Mouse (Mus musculus) kidney, adult 18-20 months (tissue): Measurements from ENCODE around the gene Mrps6.
A peak's percentile ranks its signal among the peaks of the same experiment; 100 is the strongest.
"Not testable (repeated sequence)": the region's sequence is repeated elsewhere in the genome, so short reads cannot be mapped to it uniquely, and the experiment has no call there.

ENCODE experiments used
- DNase-seq: peaks from one replicate; pipeline ENCODE4 v3.0.0; 2021

The Mrps6 gene

GRCm38 (mm10) chr16:92064801-92065200 lies 6.7 kb downstream of the Mrps6 start:
- DNase-seq, result no peak

GRCm38 (mm10) chr16:92070338-92070737 lies 12.3 kb downstream of the Mrps6 start:
- no peak for DNase-seq

DNA sequence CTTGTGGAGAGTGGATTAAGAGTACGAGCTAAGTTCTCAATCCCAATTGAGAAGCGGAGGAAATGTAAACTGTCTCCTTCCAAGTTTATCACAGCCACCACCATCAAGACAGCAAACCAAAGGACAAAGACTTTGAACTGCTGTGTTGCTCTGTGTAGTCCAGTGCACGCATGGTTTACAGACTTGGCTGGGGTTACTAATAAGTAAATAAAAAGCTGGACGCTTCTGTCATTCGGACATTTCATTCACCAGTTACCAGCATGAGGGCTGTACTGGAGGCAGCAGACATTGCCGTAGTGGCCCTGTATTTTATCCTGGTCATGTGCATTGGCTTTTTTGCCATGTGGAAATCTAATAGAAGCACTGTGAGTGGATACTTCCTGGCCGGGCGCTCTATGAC lies 18.7 kb downstream of the Mrps6 start:
- DNase-seq, result no peak

GRCm38 (mm10) chr16:92083771-92084453 lies 25.8 kb downstream of the Mrps6 start:
- DNase-seq, result peak; percentile 6

GRCm38 (mm10) chr16:92089225-92089624 lies 31.2 kb downstream of the Mrps6 start:
- DNase-seq, result no peak

GRCm38 (mm10) chr16:92091876-92092275 lies 33.8 kb downstream of the Mrps6 start:
- no peak for DNase-seq

DNA sequence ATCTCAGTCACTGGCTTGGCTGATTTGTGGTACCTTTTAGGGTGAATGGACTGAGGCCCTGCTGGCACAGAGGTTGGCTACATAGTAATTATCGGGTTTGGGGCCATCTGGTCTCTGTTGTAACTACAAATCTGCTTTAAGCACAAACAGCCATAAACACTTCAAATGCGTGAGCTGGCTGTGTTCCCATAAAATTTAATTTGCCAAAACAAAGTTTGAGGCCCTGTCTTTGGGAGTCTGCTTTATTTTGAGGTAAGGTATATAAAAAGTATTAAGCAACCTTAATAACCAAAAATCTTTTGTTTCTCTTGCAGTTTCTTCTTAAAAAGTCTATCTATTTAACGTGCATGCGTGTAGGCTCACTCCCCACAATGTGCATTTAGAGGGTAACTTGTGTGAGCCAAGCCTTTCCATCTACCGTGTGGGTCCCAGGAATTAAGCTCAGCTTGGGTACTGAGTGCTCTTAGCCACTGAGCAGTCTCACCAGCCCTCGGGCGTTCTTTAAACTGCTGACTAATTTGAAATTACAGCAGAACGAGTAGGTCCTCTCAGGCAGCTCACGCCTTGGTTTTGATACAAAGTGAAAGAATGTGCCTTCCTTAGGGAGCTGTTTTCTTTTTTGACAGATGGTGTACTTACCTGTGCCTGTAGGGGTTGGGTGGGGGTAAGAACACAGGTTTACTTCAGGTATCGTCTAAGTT lies 40.4 kb downstream of the Mrps6 start:
- peak; percentile 21 for DNase-seq

- peak; percentile 3 for DNase-seq
Measured at GRCm38 (mm10) chr16:92099598-92099997, 41.5 kb downstream of the Mrps6 start.

DNA sequence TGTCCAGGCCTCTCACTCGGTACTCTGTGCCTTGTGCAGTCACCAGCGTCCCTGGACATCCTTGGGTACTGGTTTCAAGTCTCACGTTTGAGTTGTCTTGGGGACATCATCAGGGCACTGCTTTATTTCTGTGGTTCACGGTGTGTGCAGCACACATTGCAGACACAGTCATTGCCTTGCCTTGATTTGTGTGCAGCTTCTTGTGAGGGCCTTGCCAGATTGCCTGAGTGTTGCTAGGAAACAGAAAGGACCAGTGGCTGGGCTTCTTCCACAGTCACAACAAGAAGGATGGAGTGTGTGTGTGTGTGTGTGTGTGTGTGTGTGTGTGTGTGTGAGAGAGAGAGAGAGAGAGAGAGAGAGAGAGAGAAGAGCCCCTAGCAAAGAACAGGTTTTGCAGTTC lies 42.0 kb downstream of the Mrps6 start:
- DNase-seq, result no peak

- DNase-seq, result no peak
Measured at GRCm38 (mm10) chr16:92102115-92102514, 44.0 kb downstream of the Mrps6 start.

DNA sequence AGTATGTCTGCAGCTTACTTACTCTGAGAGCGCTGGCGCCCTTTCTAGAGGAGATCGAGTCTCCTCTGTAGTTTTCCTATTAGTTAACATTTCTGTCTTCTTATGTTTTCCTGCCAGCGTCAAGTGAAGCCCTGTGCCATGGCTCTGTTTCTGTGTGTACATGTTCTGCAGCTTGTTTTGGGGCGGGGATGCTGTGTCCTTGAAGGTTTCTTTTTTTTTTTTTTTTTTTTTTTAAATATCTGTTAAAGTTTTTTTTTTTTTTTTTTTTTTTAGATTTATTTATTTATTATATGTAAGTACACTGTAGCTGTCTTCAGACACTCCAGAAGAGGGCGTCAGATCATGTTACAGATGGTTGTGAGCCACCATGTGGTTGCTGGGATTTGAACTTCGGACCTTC lies 44.9 kb downstream of the Mrps6 start:
- DNase-seq, result not testable (repeated sequence)

- peak; percentile 51 for DNase-seq
Measured at GRCm38 (mm10) chr16:92103572-92104331, 45.7 kb downstream of the Mrps6 start.

- no peak for DNase-seq
Measured at GRCm38 (mm10) chr16:92104332-92104590, 46.2 kb downstream of the Mrps6 start.

DNA sequence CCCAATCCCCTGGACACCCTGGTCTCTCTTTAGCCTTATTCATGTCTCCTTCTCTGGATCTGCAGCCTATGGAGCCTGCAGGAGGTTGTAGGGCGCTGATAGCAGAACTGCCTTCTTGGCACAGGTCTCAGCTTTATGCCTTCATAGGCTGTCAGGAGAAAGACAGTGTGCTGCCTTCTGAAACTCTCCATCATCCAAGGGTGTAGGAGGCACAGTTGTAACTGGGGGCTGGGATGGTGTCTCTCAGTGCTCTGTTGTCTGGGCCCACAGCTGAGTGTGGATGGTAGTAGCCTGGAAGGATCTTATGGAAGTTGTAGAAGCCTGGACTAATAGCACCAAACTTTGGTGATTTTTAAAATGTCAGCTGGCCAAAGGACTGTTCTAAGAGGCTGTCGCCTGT lies 46.9 kb downstream of the Mrps6 start:
- no peak for DNase-seq

GRCm38 (mm10) chr16:92105631-92106030 lies 47.6 kb downstream of the Mrps6 start:
- DNase-seq, result peak; percentile 60

DNA sequence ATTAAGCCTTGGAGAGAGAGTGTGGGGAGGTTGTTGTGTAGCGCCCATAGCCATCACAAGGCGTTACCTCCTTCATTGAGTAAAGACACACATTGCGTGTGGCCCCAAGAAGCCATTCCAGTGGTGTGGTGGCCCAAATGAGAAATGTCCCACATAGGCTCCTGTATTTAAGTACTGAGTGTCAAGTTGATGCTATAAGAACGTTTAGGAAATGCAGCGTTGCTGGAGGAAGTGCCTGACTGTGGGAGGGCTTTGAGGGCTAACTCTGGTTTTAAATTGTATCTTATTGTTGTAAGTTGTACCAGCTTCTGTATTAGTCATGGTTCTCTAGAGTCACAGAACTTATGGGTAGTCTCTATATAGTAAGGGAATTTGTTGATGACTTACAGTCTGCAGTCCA lies 49.3 kb downstream of the Mrps6 start:
- no peak for DNase-seq

- DNase-seq, result no peak
Measured at GRCm38 (mm10) chr16:92114706-92115241, 56.7 kb downstream of the Mrps6 start.

- DNase-seq, result no peak
Measured at GRCm38 (mm10) chr16:92115611-92116421, 57.7 kb downstream of the Mrps6 start.

DNA sequence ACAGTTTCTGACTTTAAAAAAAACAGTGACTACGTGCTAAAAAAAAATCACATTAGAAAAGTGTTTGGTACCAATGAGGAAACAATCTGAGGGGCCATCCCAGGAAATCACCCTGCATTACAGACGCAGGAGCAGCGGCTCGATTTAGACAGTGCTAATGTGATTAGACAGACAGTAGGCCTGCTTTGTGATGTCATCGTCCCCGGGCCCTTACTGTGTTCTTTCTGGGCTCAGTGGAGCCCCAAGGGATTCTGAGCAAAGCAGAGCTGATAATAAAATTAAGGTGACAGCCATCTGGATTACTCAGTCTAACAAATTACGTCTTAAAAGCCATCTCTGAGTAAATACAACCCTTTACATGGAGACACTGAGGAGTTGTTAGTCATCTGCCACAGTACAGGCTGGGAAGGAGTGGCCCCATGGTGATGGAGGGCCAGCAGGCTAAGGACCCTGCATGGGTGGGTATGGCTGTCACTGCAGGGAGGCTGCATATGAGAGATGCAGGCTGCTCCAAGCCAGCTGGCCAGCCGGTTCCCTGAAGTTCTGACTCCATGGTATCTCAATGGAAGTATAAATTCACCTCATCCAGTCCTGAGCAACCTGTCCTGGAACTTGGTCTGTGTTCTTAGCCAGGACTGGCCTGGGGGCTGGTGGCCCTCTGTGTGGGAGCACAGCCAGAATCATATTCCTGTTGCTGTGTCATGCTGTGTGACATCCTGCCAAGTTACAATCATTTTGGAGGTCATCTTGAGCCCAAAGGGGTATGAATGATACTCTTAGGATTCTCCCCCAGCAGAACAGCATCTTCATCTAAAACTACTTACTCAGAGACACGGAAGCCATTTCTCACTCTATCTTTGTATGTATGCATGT lies 59.5 kb downstream of the Mrps6 start:
- no peak for DNase-seq

GRCm38 (mm10) chr16:92119013-92119515 lies 61.0 kb downstream of the Mrps6 start:
- no peak for DNase-seq

GRCm38 (mm10) chr16:92120899-92121531 lies 62.9 kb downstream of the Mrps6 start:
- DNase-seq, result no peak
